Mouse (Mus musculus): ENCODE results near the gene Mcm6. TPM values are rescaled to one million over a fixed set of nuclear protein-coding genes. Genes with fewer than 3 reads are reported as not detected.

The Mcm6 gene
- polyA plus RNA-seq, 1 experiment: 110 TPM

DNA sequence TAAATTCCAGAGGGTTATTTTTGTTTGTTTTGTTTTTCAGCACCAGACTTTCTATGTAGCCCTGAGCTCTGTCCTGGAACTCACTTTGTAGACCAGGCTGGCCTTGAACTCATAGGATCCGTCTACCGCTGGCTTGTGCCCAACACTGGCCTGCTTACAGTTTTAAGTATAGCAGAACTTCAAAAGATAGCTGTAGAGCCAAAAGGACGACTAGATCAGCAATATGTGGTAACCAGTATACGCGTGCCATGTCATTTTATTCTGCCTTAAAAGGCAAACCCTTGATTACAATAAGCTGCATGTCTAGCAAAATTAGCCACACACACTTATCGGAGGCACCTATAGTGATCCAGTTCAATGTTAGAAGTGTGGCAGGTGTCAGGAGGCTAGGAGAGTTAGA, 1.2 kb downstream of the Mcm6 start:
- Histone ChIP-seq H3ac (ENCODE audit: control insufficient read depth, insufficient read length, low read depth) (peak overlapping the region; percentile 54), H3K27me3 (ENCODE audit: control insufficient read depth, insufficient read depth, insufficient read length) (no peaks in the 10 kb centered on the region), H3K36me3 (ENCODE audit: control insufficient read depth, insufficient read depth) (peaks cover 58% of the 10 kb centered on the region), H3K79me3 (ENCODE audit: low read depth) (peaks cover 34% of the 10 kb centered on the region), H3K79me2 (ENCODE audit: control insufficient read depth, insufficient read depth) (peaks cover 43% of the 10 kb centered on the region), H3K4me3 (ENCODE audit: insufficient read depth, poor library complexity, severe bottlenecking) (peak overlapping the region; percentile 71)
- no peak for TF ChIP-seq CTCF (IDR thresholded peaks at IDR 0.05; ENCODE audit: control insufficient read depth, insufficient read depth, insufficient read length)
- TF ChIP-seq MAX (IDR thresholded peaks at IDR 0.05): no peak
- TF ChIP-seq FOSL1 (IDR thresholded peaks at IDR 0.05; ENCODE audit: insufficient read depth, low read length, poor library complexity, severe bottlenecking): no peak
- no peak for TF ChIP-seq USF1 (IDR thresholded peaks at IDR 0.05; ENCODE audit: low read depth)
- TF ChIP-seq CEBPB (IDR thresholded peaks at IDR 0.05; ENCODE audit: low read depth): no peak
- no peak for TF ChIP-seq MYOG (IDR thresholded peaks at IDR 0.05; ENCODE audit: control insufficient read depth, extremely low read depth, insufficient read length)
- no peak for TF ChIP-seq MYOD1 (IDR thresholded peaks at IDR 0.05; ENCODE audit: control insufficient read depth, insufficient read length, low read depth)

DNA sequence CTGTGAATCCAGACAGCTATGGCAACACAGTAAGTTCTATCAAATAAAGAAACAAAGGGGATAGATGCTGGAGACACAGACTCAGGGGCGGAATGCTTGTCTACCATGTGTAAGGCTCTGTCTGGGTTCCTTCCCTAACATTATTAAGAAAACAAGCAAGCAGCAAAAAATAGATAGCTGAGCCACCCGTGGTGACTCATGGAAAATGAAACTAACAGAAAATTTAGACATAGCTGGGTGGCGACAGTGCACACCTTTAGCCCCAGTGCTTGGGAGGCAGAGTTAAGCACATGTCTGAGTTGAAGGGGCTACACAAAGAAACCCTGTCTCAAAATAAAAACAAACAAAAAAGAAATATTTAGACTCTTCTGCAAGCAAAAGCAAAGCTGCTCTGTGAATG, 2.0 kb downstream of the Mcm6 start:
- peak overlapping the region; percentile 71 for H3K4me3 ChIP-seq (ENCODE audit: insufficient read depth, poor library complexity, severe bottlenecking)
- no peaks in the 10 kb centered on the region for H3K27me3 ChIP-seq (ENCODE audit: control insufficient read depth, insufficient read depth, insufficient read length)
- peaks cover 58% of the 10 kb centered on the region for H3K36me3 ChIP-seq (ENCODE audit: control insufficient read depth, insufficient read depth)
- TF ChIP-seq MAX (IDR thresholded peaks at IDR 0.05): peak; percentile 52
- no peak for TF ChIP-seq MYOG (IDR thresholded peaks at IDR 0.05; ENCODE audit: control insufficient read depth, extremely low read depth, insufficient read length)
- no peak for TF ChIP-seq MYOD1 (IDR thresholded peaks at IDR 0.05; ENCODE audit: control insufficient read depth, insufficient read length, low read depth)
- TF ChIP-seq CEBPB (IDR thresholded peaks at IDR 0.05; ENCODE audit: low read depth): no peak
- peaks cover 34% of the 10 kb centered on the region for H3K79me3 ChIP-seq (ENCODE audit: low read depth)
- H3K79me2 ChIP-seq (ENCODE audit: control insufficient read depth, insufficient read depth): peaks cover 43% of the 10 kb centered on the region
- no peak overlapping the region for H3ac ChIP-seq (ENCODE audit: control insufficient read depth, insufficient read length, low read depth)

DNA sequence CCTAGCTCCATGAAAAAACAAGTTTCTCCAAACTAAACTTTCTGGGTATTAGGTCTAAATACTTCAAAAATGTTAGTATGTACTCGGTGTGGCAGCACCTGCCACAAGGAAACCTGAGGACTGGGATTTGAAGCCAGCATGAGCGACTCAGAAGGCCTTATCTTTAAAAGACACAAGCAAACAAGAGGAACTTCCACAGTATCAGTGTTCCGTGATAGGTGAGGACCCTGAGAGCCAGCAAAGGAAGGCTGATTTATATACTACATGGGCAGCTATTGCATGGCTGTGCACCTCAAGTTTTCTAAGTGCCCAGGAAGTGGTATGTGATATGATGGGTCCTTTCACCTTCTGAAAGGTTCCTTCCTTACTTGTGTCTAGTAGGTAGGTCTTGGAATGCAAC, 6.4 kb downstream of the Mcm6 start:
- no peak overlapping the region for H3K4me3 ChIP-seq (ENCODE audit: insufficient read depth, poor library complexity, severe bottlenecking)
- no peaks in the 10 kb centered on the region for H3K27me3 ChIP-seq (ENCODE audit: control insufficient read depth, insufficient read depth, insufficient read length)
- no peak overlapping the region for H3ac ChIP-seq (ENCODE audit: control insufficient read depth, insufficient read length, low read depth)
- peaks cover 88% of the 10 kb centered on the region for H3K36me3 ChIP-seq (ENCODE audit: control insufficient read depth, insufficient read depth)
- TF ChIP-seq MYOD1 (IDR thresholded peaks at IDR 0.05; ENCODE audit: control insufficient read depth, insufficient read length, low read depth): no peak
- no peak for TF ChIP-seq CTCF (IDR thresholded peaks at IDR 0.05; ENCODE audit: control insufficient read depth, insufficient read depth, insufficient read length)
- no peak for TF ChIP-seq MYOG (IDR thresholded peaks at IDR 0.05; ENCODE audit: control insufficient read depth, extremely low read depth, insufficient read length)
- TF ChIP-seq MAX (IDR thresholded peaks at IDR 0.05): no peak
- no peak for TF ChIP-seq CEBPB (IDR thresholded peaks at IDR 0.05; ENCODE audit: low read depth)
- no peak for TF ChIP-seq FOSL1 (IDR thresholded peaks at IDR 0.05; ENCODE audit: insufficient read depth, low read length, poor library complexity, severe bottlenecking)
- no peak for TF ChIP-seq USF1 (IDR thresholded peaks at IDR 0.05; ENCODE audit: low read depth)
- H3K79me3 ChIP-seq (ENCODE audit: low read depth): peaks cover 26% of the 10 kb centered on the region
- peaks cover 36% of the 10 kb centered on the region for H3K79me2 ChIP-seq (ENCODE audit: control insufficient read depth, insufficient read depth)

DNA sequence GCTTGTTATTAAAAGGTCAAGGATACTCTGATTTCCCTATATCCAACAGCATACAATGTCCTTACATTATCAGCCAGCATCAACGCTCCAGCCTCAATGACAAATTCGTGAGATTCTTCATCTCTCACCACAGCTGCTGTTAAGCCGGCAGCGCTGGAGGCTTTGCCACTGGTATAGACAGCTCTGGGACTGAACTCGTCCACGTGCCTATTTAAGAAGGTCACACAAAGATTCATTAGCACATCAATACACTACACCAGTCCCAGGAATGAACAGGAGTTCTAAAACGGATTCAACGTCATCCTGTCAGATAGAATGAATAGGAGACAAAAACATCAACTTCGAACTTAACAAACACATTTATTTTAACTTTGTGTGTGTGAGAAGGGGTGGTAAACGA, 15.2 kb downstream of the Mcm6 start:
- TF ChIP-seq FOSL1 (IDR thresholded peaks at IDR 0.05; ENCODE audit: insufficient read depth, low read length, poor library complexity, severe bottlenecking) (no peak), CEBPB (IDR thresholded peaks at IDR 0.05; ENCODE audit: low read depth) (no peak), MAX (IDR thresholded peaks at IDR 0.05) (no peak), MYOD1 (IDR thresholded peaks at IDR 0.05; ENCODE audit: control insufficient read depth, insufficient read length, low read depth) (no peak), USF1 (IDR thresholded peaks at IDR 0.05; ENCODE audit: low read depth) (no peak), MYOG (IDR thresholded peaks at IDR 0.05; ENCODE audit: control insufficient read depth, extremely low read depth, insufficient read length) (no peak), CTCF (IDR thresholded peaks at IDR 0.05; ENCODE audit: control insufficient read depth, insufficient read depth, insufficient read length) (no peak)
- H3K79me2 ChIP-seq (ENCODE audit: control insufficient read depth, insufficient read depth): no peaks in the 10 kb centered on the region
- peaks cover 2% of the 10 kb centered on the region for H3K79me3 ChIP-seq (ENCODE audit: low read depth)
- H3K27me3 ChIP-seq (ENCODE audit: control insufficient read depth, insufficient read depth, insufficient read length): no peaks in the 10 kb centered on the region
- peaks cover 92% of the 10 kb centered on the region for H3K36me3 ChIP-seq (ENCODE audit: control insufficient read depth, insufficient read depth)
- H3K4me3 ChIP-seq (ENCODE audit: insufficient read depth, poor library complexity, severe bottlenecking): no peak overlapping the region
- H3ac ChIP-seq (ENCODE audit: control insufficient read depth, insufficient read length, low read depth): no peak overlapping the region

DNA sequence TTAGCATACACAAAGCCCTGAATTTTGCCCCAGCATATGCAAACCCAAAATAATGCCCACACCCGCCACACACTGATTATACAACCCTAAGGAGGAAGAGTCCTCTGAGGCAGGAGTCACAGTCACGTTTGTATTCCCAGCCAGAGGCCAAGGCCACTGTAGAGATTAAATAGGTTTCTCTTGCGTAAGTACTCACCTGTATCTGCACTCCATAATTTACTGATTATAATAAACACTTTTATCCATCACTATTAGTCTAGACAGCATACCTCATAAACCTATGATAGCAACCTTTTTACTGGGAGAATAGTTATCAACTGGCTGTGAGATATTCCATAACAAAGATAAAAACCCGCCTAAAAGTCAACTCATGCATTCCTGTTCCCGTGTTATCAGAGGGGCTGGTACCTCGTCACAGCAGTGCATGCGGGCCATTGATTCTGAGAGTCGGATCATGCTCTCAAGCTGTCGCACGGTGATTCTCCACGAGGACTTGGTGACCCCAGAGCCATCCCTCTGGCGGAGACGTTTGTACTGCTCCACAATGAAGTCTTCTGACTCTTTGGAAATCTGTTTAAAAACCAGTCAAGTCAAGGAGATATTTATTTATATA, 21.6 kb downstream of the Mcm6 start:
- peaks cover 2% of the 10 kb centered on the region for H3K79me3 ChIP-seq (ENCODE audit: low read depth)
- H3K4me3 ChIP-seq (ENCODE audit: insufficient read depth, poor library complexity, severe bottlenecking): no peak overlapping the region
- no peaks in the 10 kb centered on the region for H3K79me2 ChIP-seq (ENCODE audit: control insufficient read depth, insufficient read depth)
- H3K36me3 ChIP-seq (ENCODE audit: control insufficient read depth, insufficient read depth): peaks cover 93% of the 10 kb centered on the region
- H3ac ChIP-seq (ENCODE audit: control insufficient read depth, insufficient read length, low read depth): no peak overlapping the region
- no peak for TF ChIP-seq MYOG (IDR thresholded peaks at IDR 0.05; ENCODE audit: control insufficient read depth, extremely low read depth, insufficient read length)
- no peak for TF ChIP-seq MYOD1 (IDR thresholded peaks at IDR 0.05; ENCODE audit: control insufficient read depth, insufficient read length, low read depth)
- TF ChIP-seq CEBPB (IDR thresholded peaks at IDR 0.05; ENCODE audit: low read depth): no peak
- TF ChIP-seq FOSL1 (IDR thresholded peaks at IDR 0.05; ENCODE audit: insufficient read depth, low read length, poor library complexity, severe bottlenecking): no peak
- no peak for TF ChIP-seq USF1 (IDR thresholded peaks at IDR 0.05; ENCODE audit: low read depth)
- no peak for TF ChIP-seq MAX (IDR thresholded peaks at IDR 0.05)
- TF ChIP-seq CTCF (IDR thresholded peaks at IDR 0.05; ENCODE audit: control insufficient read depth, insufficient read depth, insufficient read length): no peak
- no peaks in the 10 kb centered on the region for H3K27me3 ChIP-seq (ENCODE audit: control insufficient read depth, insufficient read depth, insufficient read length)

DNA sequence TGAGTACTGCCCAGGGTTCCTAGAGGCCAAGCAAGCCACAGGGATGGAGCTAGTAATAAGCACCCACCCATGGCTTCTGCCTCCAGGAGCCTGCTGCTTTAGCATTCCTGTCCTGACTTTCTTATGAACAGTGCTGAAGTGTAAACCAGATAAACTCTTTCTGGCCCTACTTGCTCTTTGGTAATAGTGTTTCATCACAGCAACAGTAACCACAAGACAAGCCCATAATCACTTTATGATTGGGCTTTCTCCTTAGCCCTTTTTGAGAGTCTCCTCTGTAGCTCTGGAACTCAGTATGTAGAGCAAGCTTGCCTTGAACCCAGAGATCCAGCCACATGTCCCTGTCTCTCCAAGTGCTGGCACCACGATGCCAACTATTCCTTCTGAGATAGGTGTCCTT, 29.2 kb downstream of the Mcm6 start:
- Histone ChIP-seq H3K4me3 (ENCODE audit: insufficient read depth, poor library complexity, severe bottlenecking) (no peak overlapping the region), H3K79me3 (ENCODE audit: low read depth) (no peaks in the 10 kb centered on the region), H3K79me2 (ENCODE audit: control insufficient read depth, insufficient read depth) (no peaks in the 10 kb centered on the region), H3ac (ENCODE audit: control insufficient read depth, insufficient read length, low read depth) (no peak overlapping the region), H3K27me3 (ENCODE audit: control insufficient read depth, insufficient read depth, insufficient read length) (no peaks in the 10 kb centered on the region), H3K36me3 (ENCODE audit: control insufficient read depth, insufficient read depth) (peaks cover 86% of the 10 kb centered on the region)
- TF ChIP-seq MYOD1 (IDR thresholded peaks at IDR 0.05; ENCODE audit: control insufficient read depth, insufficient read length, low read depth) (no peak), CEBPB (IDR thresholded peaks at IDR 0.05; ENCODE audit: low read depth) (no peak), MYOG (IDR thresholded peaks at IDR 0.05; ENCODE audit: control insufficient read depth, extremely low read depth, insufficient read length) (no peak), FOSL1 (IDR thresholded peaks at IDR 0.05; ENCODE audit: insufficient read depth, low read length, poor library complexity, severe bottlenecking) (no peak), MAX (IDR thresholded peaks at IDR 0.05) (no peak), USF1 (IDR thresholded peaks at IDR 0.05; ENCODE audit: low read depth) (no peak), CTCF (IDR thresholded peaks at IDR 0.05; ENCODE audit: control insufficient read depth, insufficient read depth, insufficient read length) (no peak)

Measured in C2C12 (cell line).